In the genomic region with DNA sequence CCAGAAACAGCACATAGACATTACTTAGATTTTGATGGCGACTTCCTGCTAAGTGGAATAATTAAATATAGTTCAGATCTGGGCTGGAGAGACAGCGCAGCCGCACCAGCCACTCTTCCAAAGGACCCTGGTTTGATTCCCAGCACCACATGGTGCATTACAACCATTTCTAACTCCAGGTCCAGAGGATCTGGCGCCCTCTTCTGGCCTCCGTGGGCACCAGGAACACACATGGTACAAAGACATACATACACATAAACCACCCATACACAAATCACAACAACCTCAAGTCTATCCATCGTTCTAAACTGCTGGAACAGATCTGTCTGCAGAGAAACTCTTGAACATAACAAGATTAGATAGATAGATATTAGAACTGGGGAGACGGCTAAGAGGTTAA, we compare ENCODE assay signal across 27 mouse cellular contexts. TPM values are rescaled to one million over a fixed set of nuclear protein-coding genes. Genes with fewer than 3 reads are reported as not detected.
DNase-seq lines count a peak whose midpoint lies in the region; ATAC-seq and TF ChIP-seq lines count a peak whose summit lies in the region.
"Had no signal": no experiment of that assay in that cellular context is flagged by ENCODE, and none has a peak within 500 bp of the region (broad histone marks: within the 10 kb centered on the region; RNA-seq: fewer than 3 reads in every experiment).

No protein-coding gene starts in this region.

- TF ChIP-seq CTCF in testis, adult 2 months (IDR thresholded peaks at IDR 0.05; ENCODE audit: control insufficient read depth, insufficient read depth, insufficient replicate concordance, low read depth, low read length), result peak; percentile 49; the same call in 1 of the 2 replicates

- peaks cover 3% of the 10 kb centered on the region; the same call in 1 of the 2 replicates for H3K9me3 ChIP-seq in heart, embryonic 10.5 days
- H3K9me3 ChIP-seq in heart, embryonic 11.5 days (replicated peaks; ENCODE audit: control insufficient read depth, low read length), result no peaks in the 10 kb centered on the region
- no peaks in the 10 kb centered on the region for H3K9me3 ChIP-seq in midbrain, embryonic 14.5 days (ENCODE audit: control insufficient read depth, low read length)
- H3K9me3 ChIP-seq in forebrain, embryonic 16.5 days (ENCODE audit: control insufficient read depth, low read length), result no peaks in the 10 kb centered on the region
- H3K9me3 ChIP-seq: hindbrain, embryonic 12.5 days had no signal

- H3K4me2 ChIP-seq in heart, embryonic 11.5 days, result no peak overlapping the region
- no peak overlapping the region for H3K4me2 ChIP-seq in midbrain, embryonic 14.5 days (ENCODE audit: low read length)
- no peak overlapping the region for H3K4me2 ChIP-seq in forebrain, embryonic 16.5 days (ENCODE audit: low read length)
- H3K4me2 ChIP-seq: embryonic facial prominence, embryonic 15.5 days; hindbrain, embryonic 12.5 days had no signal

- ATAC-seq in heart, embryonic 11.5 days (replicated peaks; ENCODE audit: insufficient number of reproducible peaks, low FRiP score, low TSS enrichment), result no peak
- ATAC-seq in midbrain, embryonic 14.5 days (ENCODE audit: low FRiP score, low TSS enrichment), result no peak
- no peak for ATAC-seq in forebrain, embryonic 16.5 days
- ATAC-seq: forebrain, embryonic 14.5 days; hindbrain, embryonic 16.5 days; inflammation-experienced regulatory T-cells, adult 6 months; Patski had no signal

- H3K27me3 ChIP-seq in heart, embryonic 10.5 days (ENCODE audit: insufficient read depth, poor library complexity, severe bottlenecking), result no peaks in the 10 kb centered on the region
- no peaks in the 10 kb centered on the region for H3K27me3 ChIP-seq in heart, embryonic 11.5 days (ENCODE audit: control insufficient read depth, insufficient read depth, low read length)
- no peaks in the 10 kb centered on the region for H3K27me3 ChIP-seq in testis, adult 2 months (ENCODE audit: control insufficient read depth, insufficient read depth, low read length)
- no peaks in the 10 kb centered on the region for H3K27me3 ChIP-seq in midbrain, embryonic 14.5 days (ENCODE audit: control insufficient read depth, insufficient read depth, low read length)
- H3K27me3 ChIP-seq in forebrain, embryonic 16.5 days (replicated peaks; ENCODE audit: control insufficient read depth, insufficient read depth, low read length), result no peaks in the 10 kb centered on the region
- H3K27me3 ChIP-seq: embryonic facial prominence, embryonic 15.5 days; hindbrain, embryonic 12.5 days; Patski had no signal

- peaks cover 51% of the 10 kb centered on the region for H3K36me3 ChIP-seq in heart, embryonic 10.5 days
- H3K36me3 ChIP-seq in heart, embryonic 11.5 days (ENCODE audit: control insufficient read depth, insufficient read depth, low read length), result peaks cover 34% of the 10 kb centered on the region
- peaks cover 1% of the 10 kb centered on the region; the same call in 1 of the 2 replicates for H3K36me3 ChIP-seq in testis, adult 2 months (ENCODE audit: control insufficient read depth, insufficient read depth, low read length)
- H3K36me3 ChIP-seq in midbrain, embryonic 14.5 days (ENCODE audit: control insufficient read depth, insufficient read depth, low read length), result peaks cover 16% of the 10 kb centered on the region
- H3K36me3 ChIP-seq in forebrain, embryonic 16.5 days (ENCODE audit: control insufficient read depth, insufficient read depth), result peaks cover 8% of the 10 kb centered on the region

- DNase-seq in heart, embryonic 10.5 days (ENCODE audit: low spot score), result peak; percentile 48
- DNase-seq in testis, postnatal 14 days (ENCODE audit: low spot score), result no peak
- DNase-seq in R1 (ENCODE audit: low read depth, low spot score), result peak; percentile 62
- DNase-seq in midbrain, embryonic 14.5 days, result no peak
- DNase-seq: adrenal gland, postnatal 10 days; cerebellum, adult 11 months; cerebellum, adult 8-10 months; cerebellum, postnatal 14 days; embryo, embryonic 11 days; gastrocnemius, postnatal 10 days; heart, adult 2 months; heart, postnatal 10 days; heart, postnatal 4 days had no signal

- 94% methylated on average over 7 of the region's 7 CpGs for WGBS in heart, embryonic 10.5 days
- WGBS in heart, embryonic 11.5 days (ENCODE audit: insufficient replicate concordance), result 95% methylated on average over 7 of the region's 7 CpGs
- WGBS in midbrain, embryonic 14.5 days, result 99% methylated on average over 7 of the region's 7 CpGs
- WGBS in forebrain, embryonic 16.5 days, result 99% methylated on average over 7 of the region's 7 CpGs

- no peak overlapping the region for H3K9ac ChIP-seq in heart, embryonic 11.5 days (ENCODE audit: low read depth, low read length)
- H3K9ac ChIP-seq in midbrain, embryonic 14.5 days (replicated peaks; ENCODE audit: low read length), result no peak overlapping the region
- no peak overlapping the region for H3K9ac ChIP-seq in forebrain, embryonic 16.5 days (replicated peaks; ENCODE audit: low read depth, low read length)
- H3K9ac ChIP-seq: embryonic facial prominence, embryonic 15.5 days; hindbrain, embryonic 12.5 days had no signal

- no peak for TF ChIP-seq POLR2A in testis, adult 2 months (IDR thresholded peaks at IDR 0.05; ENCODE audit: control insufficient read depth, low read depth, low read length)

- no peak overlapping the region for H3K27ac ChIP-seq in heart, embryonic 10.5 days
- no peak overlapping the region for H3K27ac ChIP-seq in heart, embryonic 11.5 days (ENCODE audit: low read depth, low read length)
- no peak overlapping the region for H3K27ac ChIP-seq in testis, adult 2 months (ENCODE audit: control insufficient read depth, insufficient read depth, low read depth, low read length)
- H3K27ac ChIP-seq in midbrain, embryonic 14.5 days (replicated peaks; ENCODE audit: low read depth, low read length), result no peak overlapping the region
- H3K27ac ChIP-seq in forebrain, embryonic 16.5 days (ENCODE audit: low read length), result no peak overlapping the region
- H3K27ac ChIP-seq: embryonic facial prominence, embryonic 15.5 days; forebrain, embryonic 10.5 days; heart, adult 2 months; hindbrain, embryonic 12.5 days had no signal

- no peaks in the 10 kb centered on the region for H3K4me1 ChIP-seq in heart, embryonic 10.5 days
- H3K4me1 ChIP-seq in heart, embryonic 11.5 days (ENCODE audit: control insufficient read depth, insufficient read depth, low read length), result no peaks in the 10 kb centered on the region
- no peaks in the 10 kb centered on the region for H3K4me1 ChIP-seq in testis, adult 2 months (ENCODE audit: control insufficient read depth, insufficient read depth, low read length)
- no peaks in the 10 kb centered on the region for H3K4me1 ChIP-seq in midbrain, embryonic 14.5 days (ENCODE audit: control insufficient read depth, insufficient read depth, low read length)
- H3K4me1 ChIP-seq in forebrain, embryonic 16.5 days (replicated peaks; ENCODE audit: control insufficient read depth, insufficient read depth, low read length), result no peaks in the 10 kb centered on the region
- H3K4me1 ChIP-seq: embryonic facial prominence, embryonic 15.5 days; forebrain, embryonic 10.5 days; hindbrain, embryonic 12.5 days had no signal

- H3K4me3 ChIP-seq in heart, embryonic 10.5 days, result no peak overlapping the region
- H3K4me3 ChIP-seq in heart, embryonic 11.5 days (ENCODE audit: low read depth, low read length), result no peak overlapping the region
- H3K4me3 ChIP-seq in testis, adult 2 months (ENCODE audit: control insufficient read depth, low read depth, low read length), result no peak overlapping the region
- no peak overlapping the region for H3K4me3 ChIP-seq in midbrain, embryonic 14.5 days (replicated peaks; ENCODE audit: low read depth, low read length)
- H3K4me3 ChIP-seq in forebrain, embryonic 16.5 days (replicated peaks; ENCODE audit: low read length), result no peak overlapping the region
- H3K4me3 ChIP-seq: embryonic facial prominence, embryonic 15.5 days; erythroblast, embryonic 14.5 days; forebrain, embryonic 10.5 days; heart, adult 2 months; hindbrain, embryonic 12.5 days had no signal

RNA-seq across cellular contexts. Expression of a gene that starts 9.7 kb away (rescaled TPM):
- polyA plus RNA-seq in heart, embryonic 10.5 days (2016; fragmentation: Nextera tagmentation; extraction: Ambion mirVana), result 37.4 and 38.9 TPM in 2 replicates
- polyA plus RNA-seq in heart, embryonic 11.5 days (2014; fragmentation: Nextera tagmentation; extraction: Ambion mirVana), result 37.4 and 37.6 TPM in 2 replicates
- polyA plus RNA-seq in testis, adult 2 months (2012; rRNA removed), result 6.6 and 6.7 TPM in 2 replicates
- 8.3 and 15.5 TPM in 2 replicates for polyA plus RNA-seq in midbrain, embryonic 14.5 days (2014; fragmentation: Nextera tagmentation; extraction: Ambion mirVana)
- polyA plus RNA-seq in forebrain, embryonic 16.5 days (2015; fragmentation: Nextera tagmentation; extraction: Ambion mirVana), result 24.7 and 27.4 TPM in 2 replicates

RNA-seq across cellular contexts. Expression of a gene that starts 9.7 kb away (rescaled TPM):
- 5.4 and 6.1 TPM in 2 replicates for polyA plus RNA-seq in heart, embryonic 10.5 days (2016; fragmentation: Nextera tagmentation; extraction: Ambion mirVana)
- polyA plus RNA-seq in heart, embryonic 11.5 days (2014; fragmentation: Nextera tagmentation; extraction: Ambion mirVana), result 5.8 and 7.8 TPM in 2 replicates
- 0.96 and 1.0 TPM in 2 replicates for polyA plus RNA-seq in testis, adult 2 months (2012; rRNA removed)
- 6.1 and 9.2 TPM in 2 replicates for polyA plus RNA-seq in midbrain, embryonic 14.5 days (2014; fragmentation: Nextera tagmentation; extraction: Ambion mirVana)
- polyA plus RNA-seq in forebrain, embryonic 16.5 days (2015; fragmentation: Nextera tagmentation; extraction: Ambion mirVana), result 6.9 and 7.1 TPM in 2 replicates

RNA-seq across cellular contexts. Expression of a gene that starts 16.6 kb away (rescaled TPM):
- 26.6 and 31.5 TPM in 2 replicates for polyA plus RNA-seq in heart, embryonic 10.5 days (2016; fragmentation: Nextera tagmentation; extraction: Ambion mirVana)
- 27.7 and 29.6 TPM in 2 replicates for polyA plus RNA-seq in heart, embryonic 11.5 days (2014; fragmentation: Nextera tagmentation; extraction: Ambion mirVana)
- polyA plus RNA-seq in testis, adult 2 months (2012; rRNA removed), result 24.5 and 25.2 TPM in 2 replicates
- 36.1 and 39.9 TPM in 2 replicates for polyA plus RNA-seq in midbrain, embryonic 14.5 days (2014; fragmentation: Nextera tagmentation; extraction: Ambion mirVana)
- polyA plus RNA-seq in forebrain, embryonic 16.5 days (2015; fragmentation: Nextera tagmentation; extraction: Ambion mirVana), result 38.7 and 40.9 TPM in 2 replicates

RNA-seq across cellular contexts. Expression of a gene that starts 51.1 kb away (rescaled TPM):
- polyA plus RNA-seq in heart, embryonic 10.5 days (2016; fragmentation: Nextera tagmentation; extraction: Ambion mirVana), result 0.09 TPM in 1 of 2 replicates, not detected in the other
- polyA plus RNA-seq in heart, embryonic 11.5 days (2014; fragmentation: Nextera tagmentation; extraction: Ambion mirVana), result 0.27 TPM in 1 of 2 replicates, not detected in the other
- polyA plus RNA-seq in testis, adult 2 months (2012; rRNA removed), result 0.31 and 0.40 TPM in 2 replicates
- 0.28 and 0.49 TPM in 2 replicates for polyA plus RNA-seq in midbrain, embryonic 14.5 days (2014; fragmentation: Nextera tagmentation; extraction: Ambion mirVana)
- 0.32 and 0.52 TPM in 2 replicates for polyA plus RNA-seq in forebrain, embryonic 16.5 days (2015; fragmentation: Nextera tagmentation; extraction: Ambion mirVana)
- polyA plus RNA-seq: C2C12; embryonic facial prominence, embryonic 11.5 days; erythroblast, embryonic 14.5 days; forebrain, embryonic 10.5 days; G1E had no signal

RNA-seq across cellular contexts. Expression of a gene that starts 51.1 kb away (rescaled TPM):
- polyA plus RNA-seq in heart, embryonic 10.5 days (2016; fragmentation: Nextera tagmentation; extraction: Ambion mirVana), result 12.2 and 15.4 TPM in 2 replicates
- polyA plus RNA-seq in heart, embryonic 11.5 days (2014; fragmentation: Nextera tagmentation; extraction: Ambion mirVana), result 14.4 and 15.8 TPM in 2 replicates
- 2.0 and 2.7 TPM in 2 replicates for polyA plus RNA-seq in testis, adult 2 months (2012; rRNA removed)
- polyA plus RNA-seq in midbrain, embryonic 14.5 days (2014; fragmentation: Nextera tagmentation; extraction: Ambion mirVana), result 3.8 and 7.9 TPM in 2 replicates
- polyA plus RNA-seq in forebrain, embryonic 16.5 days (2015; fragmentation: Nextera tagmentation; extraction: Ambion mirVana), result 6.6 and 9.2 TPM in 2 replicates
- polyA plus RNA-seq: erythroblast, embryonic 14.5 days; G1E had no signal

Comparison
In these comparisons a context has a peak if more than half of its experiments do, and no peak if none do; other contexts are left out.
1. DNase-seq: peak in heart, embryonic 10.5 days (single experiment) and R1 (single experiment); none in testis, postnatal 14 days (single experiment) and midbrain, embryonic 14.5 days (single experiment).